Mouse (Mus musculus) midbrain, postnatal 0 days (tissue): ENCODE measurements around the gene Rreb1. TPM values are rescaled to one million over a fixed set of nuclear protein-coding genes. Genes with fewer than 3 reads are reported as not detected.

Experiments used
- ATAC-seq: fragments of 200-750 bp; cut with Nextera tagmentation; 2 replicates; pipeline ENCODE4 v1.8.0; 2017; ENCODE audit warnings: moderate number of reproducible peaks, mild to moderate bottlenecking, moderate TSS enrichment, moderate library complexity; ENCODE audit not compliant: low FRiP score
- DNase-seq: peaks from one replicate; pipeline ENCODE4 v3.0.0-alpha.2; 2015; ENCODE audit warnings: low spot score
- H3K27ac ChIP-seq: fragments of 300-500 bp; sonication (generic); 2 replicates; pipeline ENCODE4 v1.5.1; 2014; ENCODE audit warnings: low read depth, mild to moderate bottlenecking, low read length, mixed read lengths
- H3K27me3 ChIP-seq: fragments of 300-500 bp; sonication (generic); 2 replicates; pipeline ENCODE4 v1.6.1; 2014; ENCODE audit warnings: low read length, control low read depth, mixed read lengths; ENCODE audit not compliant: insufficient read depth
- H3K36me3 ChIP-seq: fragments of 300-500 bp; sonication (generic); 2 replicates; pipeline ENCODE4 v1.6.1; 2014; ENCODE audit warnings: low read length, control low read depth, mixed read lengths; ENCODE audit not compliant: insufficient read depth
- H3K4me1 ChIP-seq: fragments of 300-500 bp; sonication (generic); 2 replicates; pipeline ENCODE4 v1.6.1; 2014; ENCODE audit warnings: mild to moderate bottlenecking, control low read depth, antibody characterized with exemption, low read length, mixed read lengths; ENCODE audit not compliant: insufficient read depth
- H3K4me2 ChIP-seq: fragments of 300-500 bp; sonication (generic); 2 replicates; pipeline ENCODE4 v1.6.1; 2014; ENCODE audit warnings: low read depth, mild to moderate bottlenecking, low read length, mixed read lengths; ENCODE audit not compliant: poor library complexity, severe bottlenecking
- H3K4me3 ChIP-seq: fragments of 300-500 bp; sonication (generic); 2 replicates; pipeline ENCODE4 v1.5.1; 2014; ENCODE audit warnings: low read depth, mild to moderate bottlenecking, low read length, moderate library complexity
- H3K9ac ChIP-seq: fragments of 300-500 bp; sonication (generic); replicated peaks from 2 replicates; pipeline ENCODE4 v1.6.1; 2014; ENCODE audit warnings: mild to moderate bottlenecking, low read length, moderate library complexity, mixed read lengths; ENCODE audit not compliant: poor library complexity, severe bottlenecking
- H3K9me3 ChIP-seq: fragments of 300-500 bp; sonication (generic); 2 replicates; pipeline ENCODE4 v1.6.1; 2016; ENCODE audit warnings: low read length, control low read depth
- CTCF ChIP-seq: IDR thresholded peaks from 2 replicates; pipeline ENCODE4 v1.5.1; 2016; ENCODE audit warnings: antibody characterized with exemption, mild to moderate bottlenecking
- WGBS: fragments of 180-500 bp; shearing (Covaris S2); extraction: QIAGEN DNeasy Blood & Tissue Kit; methylation state at CpG from one replicate; pipeline ENCODE4 v1.1.7; 2014; 5-methylcytosine and 5-hydroxymethylcytosine counted together
- polyA plus RNA-seq: library from polyadenylated mRNA; unstranded; fragments of >200 nt; fragmentation: Nextera tagmentation; extraction: Ambion mirVana; gene quantifications from 2 replicates; pipeline ENCODE4 v1.2.1, GENCODE M21; 2015
- total RNA-seq: library from RNA; depleted of rRNA; stranded (reverse); fragments of >200 nt; gene quantifications from 2 replicates; pipeline ENCODE4 v1.2.3, GENCODE M21; 2014

Rreb1 gene
- total and polyA plus RNA-seq, 2 experiments from 2014 or later: 2.0 to 4.3 TPM

GRCm38 (mm10) chr13:37742248-37742647, 36.0 kb upstream of the Rreb1 start:
- H3K27me3 ChIP-seq: no peaks in the 10 kb centered on the region
- H3K36me3 ChIP-seq: no peaks in the 10 kb centered on the region
- TF ChIP-seq CTCF: no peak
- 93% methylated on average over 4 of the region's 4 CpGs for WGBS
- no peaks in the 10 kb centered on the region for H3K9me3 ChIP-seq
- no peak overlapping the region for H3K4me2 ChIP-seq
- DNase-seq (no peak), ATAC-seq (no peak)
- no peak overlapping the region for H3K9ac ChIP-seq
- no peak overlapping the region for H3K4me3 ChIP-seq
- no peak overlapping the region for H3K27ac ChIP-seq
- H3K4me1 ChIP-seq: no peaks in the 10 kb centered on the region

GRCm38 (mm10) chr13:37747504-37747903, 30.7 kb upstream of the Rreb1 start:
- Histone ChIP-seq H3K27me3 (no peaks in the 10 kb centered on the region), H3K27ac (no peak overlapping the region), H3K4me2 (no peak overlapping the region), H3K4me3 (no peak overlapping the region), H3K9me3 (no peaks in the 10 kb centered on the region), H3K9ac (no peak overlapping the region), H3K4me1 (no peaks in the 10 kb centered on the region), H3K36me3 (no peaks in the 10 kb centered on the region)
- TF ChIP-seq CTCF: no peak
- DNase-seq (no peak), ATAC-seq (no peak)
- 73% methylated on average over 7 of the region's 7 CpGs for WGBS

- ATAC-seq: no peak
- H3K27ac ChIP-seq: no peak overlapping the region
- H3K27me3 ChIP-seq: no peaks in the 10 kb centered on the region
- H3K9me3 ChIP-seq: no peaks in the 10 kb centered on the region
- H3K4me3 ChIP-seq: no peak overlapping the region
- no peak overlapping the region for H3K4me2 ChIP-seq
- no peaks in the 10 kb centered on the region for H3K36me3 ChIP-seq
- no peak for TF ChIP-seq CTCF
- DNase-seq: peak; percentile 20
- WGBS: 9% methylated on average over 3 of the region's 3 CpGs
- H3K4me1 ChIP-seq: no peaks in the 10 kb centered on the region
- no peak overlapping the region for H3K9ac ChIP-seq
These were observed 28.7 kb upstream of the Rreb1 start for GRCm38 (mm10) chr13:37749485-37749884.

- DNase-seq (no peak), ATAC-seq (no peak)
- H3K4me2 ChIP-seq: no peak overlapping the region
- no peak for TF ChIP-seq CTCF
- WGBS: 50% methylated on average over 9 of the region's 9 CpGs
- no peak overlapping the region for H3K27ac ChIP-seq
- no peak overlapping the region for H3K9ac ChIP-seq
- H3K4me1 ChIP-seq: no peaks in the 10 kb centered on the region
- no peaks in the 10 kb centered on the region for H3K9me3 ChIP-seq
- no peak overlapping the region for H3K4me3 ChIP-seq
- H3K27me3 ChIP-seq: no peaks in the 10 kb centered on the region
- H3K36me3 ChIP-seq: no peaks in the 10 kb centered on the region
These were observed 26.8 kb upstream of the Rreb1 start for GRCm38 (mm10) chr13:37751154-37751950.

GRCm38 (mm10) chr13:37759341-37760012, 18.7 kb upstream of the Rreb1 start:
- H3K27me3 ChIP-seq: no peaks in the 10 kb centered on the region; the same call in 1 of the 2 replicates
- TF ChIP-seq CTCF: no peak
- DNase-seq: no peak
- no peak overlapping the region for H3K27ac ChIP-seq
- no peaks in the 10 kb centered on the region for H3K36me3 ChIP-seq
- H3K4me2 ChIP-seq: no peak overlapping the region
- H3K4me3 ChIP-seq: no peak overlapping the region
- no peak overlapping the region for H3K9ac ChIP-seq
- ATAC-seq: no peak
- WGBS: 89% methylated on average over 10 of the region's 10 CpGs
- no peaks in the 10 kb centered on the region for H3K9me3 ChIP-seq
- H3K4me1 ChIP-seq: no peaks in the 10 kb centered on the region; the same call in 1 of the 2 replicates

- Histone ChIP-seq H3K4me2 (no peak overlapping the region), H3K4me3 (no peak overlapping the region), H3K27me3 (no peaks in the 10 kb centered on the region; the same call in 1 of the 2 replicates), H3K27ac (no peak overlapping the region), H3K9me3 (no peaks in the 10 kb centered on the region), H3K4me1 (no peaks in the 10 kb centered on the region; the same call in 1 of the 2 replicates), H3K9ac (no peak overlapping the region), H3K36me3 (no peaks in the 10 kb centered on the region)
- DNase-seq: no peak
- WGBS: 27% methylated on average over 3 of the region's 3 CpGs
- no peak for ATAC-seq
- no peak for TF ChIP-seq CTCF
These were observed 18.2 kb upstream of the Rreb1 start for GRCm38 (mm10) chr13:37760013-37760342.
